Mouse (Mus musculus) adrenal gland, postnatal 25 days (tissue): ENCODE measurements at regions not wholly inside any gene's neighbourhood (a gene's known extent, or its start where the extent isn't known, plus 50 kb on each side); places are given as distances from the start of the nearest gene placed in this dataset.

ENCODE experiments used
- DNase-seq: peaks from one replicate; pipeline ENCODE4 v3.0.0; 2021; ENCODE audit warnings: mixed read lengths

DNA sequence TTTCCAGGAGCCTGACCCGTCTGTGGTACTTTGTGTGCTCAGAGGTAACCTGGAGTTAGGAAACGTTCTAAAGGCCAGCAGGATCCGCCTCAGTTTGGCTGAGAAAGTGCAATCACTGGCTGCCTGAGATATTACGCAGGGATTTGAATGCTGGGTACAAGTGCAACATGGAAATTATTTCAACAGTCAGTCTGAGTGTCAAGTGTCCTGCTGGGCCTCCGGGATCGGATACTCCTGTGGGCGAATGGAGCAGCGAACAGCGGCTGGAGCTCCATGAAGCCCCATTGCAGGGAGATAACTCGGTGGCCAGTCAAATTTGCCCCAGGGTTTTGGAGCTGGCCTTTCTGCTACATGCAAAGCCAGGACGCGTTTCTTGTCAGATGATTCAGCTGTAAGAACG lies 332.4 kb downstream of the Foxo1 start:
- no peak for DNase-seq

DNA sequence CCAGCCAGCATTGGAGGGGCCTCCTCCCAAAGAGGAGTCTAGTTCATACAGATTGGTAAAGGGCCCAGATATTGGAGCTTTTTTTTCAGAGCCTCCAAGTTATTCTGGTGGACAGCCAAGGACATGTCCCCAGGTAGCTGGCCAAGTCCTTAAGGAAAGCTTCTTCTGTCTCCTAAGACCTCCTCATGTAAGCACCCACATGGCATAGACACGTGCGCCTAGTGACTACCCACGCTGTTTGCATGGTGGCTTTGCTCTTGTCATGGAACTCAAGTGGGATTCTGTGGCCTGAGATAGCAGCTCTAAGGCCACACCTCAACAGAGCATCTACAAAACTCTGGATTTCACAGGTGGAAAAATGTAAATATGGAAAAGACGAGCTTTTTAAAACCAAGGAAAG lies 332.0 kb downstream of the Foxo1 start:
- no peak for DNase-seq

DNA sequence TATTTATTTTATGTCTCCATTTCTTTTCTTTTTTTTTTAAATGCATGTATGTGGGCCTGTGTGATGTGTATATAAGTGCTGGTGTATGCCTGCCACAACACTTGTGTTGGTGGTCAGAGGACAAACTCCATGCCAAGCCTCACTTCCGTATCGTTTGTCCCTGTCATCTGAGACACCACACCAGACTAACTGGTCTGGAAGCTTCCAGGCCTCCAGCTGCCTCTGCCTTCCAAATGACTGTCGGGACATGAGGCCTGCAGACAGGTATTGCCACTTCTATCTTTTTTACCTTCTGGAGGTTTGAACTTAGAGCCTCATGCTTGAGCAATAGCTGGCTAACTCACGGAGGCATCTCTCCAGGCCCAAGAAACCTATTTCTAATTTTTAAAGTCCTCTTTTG lies 318.3 kb downstream of the Foxo1 start:
- no peak for DNase-seq

DNA sequence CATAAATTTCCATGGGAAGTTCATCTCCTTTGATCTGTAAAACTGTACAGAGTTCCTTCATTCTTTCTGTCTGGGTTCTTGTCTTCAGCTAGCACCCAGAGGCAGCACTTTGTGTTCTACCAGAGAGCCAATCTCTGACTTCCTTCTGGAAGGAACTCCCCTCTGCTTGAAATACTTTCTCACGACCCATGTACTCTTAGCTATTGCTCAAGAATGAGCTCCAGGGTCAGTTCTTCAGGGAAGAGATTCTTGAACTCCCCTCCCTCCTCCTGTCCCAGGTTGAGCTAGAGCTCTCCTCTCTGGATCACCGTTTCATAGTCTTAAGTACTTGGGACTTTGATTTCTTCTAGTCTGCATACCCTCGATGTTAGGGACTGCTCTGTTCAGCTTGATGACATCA lies 311.8 kb downstream of the Foxo1 start:
- no peak for DNase-seq

DNA sequence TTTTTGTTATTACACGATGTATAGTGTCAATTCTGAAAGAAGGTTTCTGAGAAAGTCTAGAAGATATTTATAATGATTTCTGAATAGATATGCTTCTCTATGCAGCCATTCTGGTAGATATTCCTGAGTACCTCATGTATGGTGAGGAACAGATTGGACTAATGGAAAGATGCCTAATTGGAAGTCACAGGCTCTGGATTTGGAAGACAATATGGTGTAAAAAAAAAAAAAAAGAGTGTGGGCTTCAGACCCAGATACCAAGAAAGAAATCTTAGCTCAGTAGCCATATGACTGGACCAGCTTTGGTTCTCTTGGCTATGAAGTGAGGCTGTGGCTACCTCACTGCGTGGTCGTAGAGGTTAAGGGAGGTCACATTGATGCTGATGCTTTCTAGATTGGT lies 311.0 kb downstream of the Foxo1 start:
- DNase-seq: no peak

DNA sequence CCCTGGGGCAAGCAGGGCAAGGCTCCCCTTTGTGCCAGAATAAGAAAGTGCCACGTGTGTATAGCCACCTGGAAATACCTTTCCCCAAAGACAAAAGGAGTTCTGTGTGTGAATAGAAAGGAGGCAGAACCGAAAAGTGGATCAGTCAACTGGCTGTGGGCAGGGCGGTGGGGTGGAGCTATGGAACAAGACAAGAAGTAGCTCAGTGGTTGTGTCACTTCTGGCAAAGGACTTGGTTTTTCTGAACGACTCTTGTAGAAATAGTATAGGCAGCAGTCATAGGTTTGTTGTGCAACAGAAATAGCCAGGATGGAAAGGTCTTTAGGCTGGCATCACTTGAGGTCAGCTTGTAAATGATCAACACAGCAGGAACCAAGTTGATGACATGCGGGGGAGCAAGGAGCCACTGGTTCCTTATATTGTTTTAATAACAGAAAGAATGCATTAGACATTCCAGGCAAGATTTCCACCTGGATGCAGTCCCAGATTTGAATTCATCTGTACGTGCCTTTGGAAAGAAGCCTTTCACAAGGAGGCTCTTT lies 308.6 kb downstream of the Foxo1 start:
- DNase-seq: no peak

DNA sequence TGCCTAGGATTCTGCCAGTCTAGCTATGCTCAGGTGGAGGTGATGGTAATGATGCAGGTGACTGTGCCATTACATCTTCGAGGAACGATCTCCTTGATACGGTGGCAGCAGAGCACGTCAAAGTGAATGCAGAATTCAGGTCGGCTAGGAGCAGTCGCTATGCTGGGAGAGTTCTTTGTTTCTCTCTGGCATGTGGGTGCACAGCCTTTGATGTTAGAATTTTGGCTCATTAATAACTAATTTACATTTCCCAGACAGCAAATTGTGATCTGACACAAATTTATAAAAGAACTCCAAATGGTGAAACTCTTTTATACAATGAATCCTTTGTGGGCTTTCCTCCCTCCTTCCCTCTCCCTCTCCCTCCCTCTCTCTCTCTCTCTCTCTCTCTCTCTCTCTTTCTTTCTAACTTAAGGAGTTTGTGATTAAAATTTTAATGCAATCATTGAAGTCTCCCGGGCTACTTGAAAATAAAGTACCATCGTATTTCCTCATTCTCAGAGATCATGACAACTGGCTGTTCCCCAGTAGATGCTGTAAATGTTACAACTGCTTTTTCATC lies 307.2 kb downstream of the Foxo1 start:
- no peak for DNase-seq

DNA sequence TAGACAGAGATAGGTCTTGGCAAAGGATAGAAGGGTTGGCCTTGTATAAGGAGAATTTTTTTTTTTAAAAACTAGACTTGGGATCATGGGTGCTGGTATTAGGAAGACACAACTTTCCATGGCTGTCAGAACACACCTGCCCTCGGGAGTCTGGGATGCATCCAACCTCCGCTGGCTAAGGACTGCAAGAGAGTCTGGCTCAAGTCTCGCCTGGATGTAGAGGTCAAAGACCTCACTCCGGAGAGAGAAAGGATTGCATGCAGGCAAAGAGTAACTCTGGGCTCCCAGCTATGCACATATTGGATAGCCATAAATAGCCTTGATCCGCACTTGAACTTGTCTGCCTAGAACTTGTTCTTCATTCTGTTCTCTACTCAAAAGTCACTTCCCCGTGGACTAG lies 306.2 kb downstream of the Foxo1 start:
- DNase-seq: no peak

DNA sequence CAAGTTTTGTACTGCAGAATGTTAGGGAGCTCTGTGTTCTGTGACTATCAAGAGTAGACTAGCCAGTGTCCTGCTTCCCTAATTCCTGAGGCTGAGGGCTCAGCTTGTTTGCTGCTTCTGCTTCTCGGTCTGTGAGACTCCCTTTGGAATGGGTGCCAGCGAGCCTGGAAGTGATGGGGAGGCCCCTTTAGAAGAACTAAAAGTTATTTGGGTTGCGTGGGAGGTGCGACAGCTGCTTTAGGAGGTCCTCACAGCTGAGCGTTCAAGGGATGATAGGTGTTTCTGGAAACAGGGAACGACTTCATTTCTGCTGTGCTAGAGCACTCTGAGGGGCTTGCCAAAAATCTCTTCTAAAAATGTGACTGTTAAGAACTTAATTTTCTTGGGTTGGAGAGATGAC lies 305.7 kb downstream of the Foxo1 start:
- DNase-seq: no peak

DNA sequence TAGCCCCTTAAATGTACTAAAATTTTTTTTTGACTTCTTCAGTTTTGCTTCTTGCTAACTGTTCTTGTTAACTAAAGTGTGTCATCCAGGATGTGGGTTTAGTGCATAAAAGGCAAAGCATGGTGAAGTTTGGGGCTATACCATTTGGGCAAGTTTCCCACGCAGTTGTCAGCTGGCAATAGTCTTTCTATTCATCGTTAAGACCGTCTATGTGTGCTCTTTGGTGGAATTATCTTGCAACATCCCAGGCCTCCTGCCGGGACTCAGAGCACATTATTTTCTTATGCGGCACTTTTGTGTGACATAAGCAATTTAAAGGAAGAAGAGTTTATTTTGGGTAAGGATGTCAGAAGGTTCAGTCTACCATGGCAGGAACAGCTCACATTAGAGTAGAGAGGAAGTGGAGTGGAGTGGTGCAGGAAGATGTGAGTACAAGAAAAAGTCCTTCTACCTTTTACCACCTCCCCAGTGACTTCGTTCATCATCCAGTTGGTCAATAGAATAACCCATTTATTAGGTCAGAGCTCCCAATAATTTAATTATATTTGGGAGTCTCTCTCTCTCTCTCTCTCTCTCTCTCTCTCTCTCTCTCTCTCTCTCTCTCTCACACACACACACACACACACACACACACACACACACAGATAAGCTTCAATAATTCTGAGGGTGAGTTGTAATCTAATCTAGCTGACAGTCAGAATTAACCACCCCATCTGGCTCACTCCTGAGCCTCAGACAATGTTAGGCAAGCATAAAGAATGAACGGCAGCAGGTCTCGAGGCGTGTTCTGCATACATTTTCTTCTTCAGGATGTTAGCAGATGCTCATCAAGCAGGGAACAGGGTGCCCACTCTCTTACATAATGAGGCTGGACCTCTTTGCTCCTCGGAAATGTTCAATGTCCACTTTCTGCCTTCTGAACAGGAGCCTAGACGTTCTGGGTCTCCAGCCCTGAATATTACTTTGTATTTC lies 304.7 kb downstream of the Foxo1 start:
- DNase-seq: no peak

DNA sequence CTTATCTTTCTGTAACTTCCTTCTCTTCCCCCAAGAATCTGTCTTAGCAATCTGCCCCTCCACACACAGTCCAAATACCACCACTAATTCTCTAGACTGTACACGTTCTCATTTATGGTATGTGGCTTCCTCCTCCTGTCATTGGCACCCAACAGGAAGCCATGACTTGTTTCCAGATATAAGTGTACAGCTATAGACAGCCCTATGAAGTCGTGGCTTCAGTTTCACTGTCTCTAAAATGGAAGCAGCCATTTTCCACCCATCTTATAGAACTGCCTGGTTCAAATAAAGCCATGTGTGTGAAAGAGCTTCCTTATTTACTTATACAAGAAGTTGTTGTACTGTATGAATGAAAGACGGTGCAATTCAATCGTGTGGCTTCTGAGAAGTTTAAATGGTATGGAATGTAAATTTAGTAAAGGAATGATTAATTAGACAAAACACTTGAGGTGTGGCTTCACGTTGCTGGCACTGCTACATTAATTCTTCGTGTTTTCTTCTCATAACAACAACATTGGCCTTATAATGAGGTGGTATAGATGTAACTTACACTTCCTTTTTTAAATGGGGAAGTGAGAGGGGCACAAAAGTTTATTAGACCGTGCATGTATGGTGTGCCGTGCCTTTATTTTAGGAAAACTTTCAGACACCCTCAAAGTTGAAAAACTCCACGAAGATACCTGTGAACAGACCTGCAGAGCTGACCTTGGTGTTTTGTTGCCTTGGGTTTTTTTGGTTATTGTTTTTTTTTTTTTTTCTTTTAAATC lies 299.7 kb downstream of the Foxo1 start:
- DNase-seq: no peak

DNA sequence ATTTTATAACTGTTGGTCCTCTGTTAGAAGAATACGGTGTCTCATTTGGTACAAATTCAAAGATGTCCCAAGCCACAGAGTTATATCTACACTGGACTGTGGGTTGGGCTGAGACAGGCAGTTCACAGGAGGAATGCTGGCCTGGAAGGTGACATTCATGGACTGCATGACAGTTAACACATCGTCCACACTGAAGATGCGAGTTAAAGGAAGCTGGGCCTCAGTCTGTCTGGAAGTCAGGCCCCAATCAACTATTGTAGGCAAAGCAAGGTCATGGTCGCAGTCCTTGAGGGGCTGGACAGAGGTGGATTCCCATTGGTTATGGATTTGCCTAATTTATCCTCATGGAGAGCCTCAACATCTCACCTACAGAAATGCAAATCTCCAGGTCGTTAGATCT lies 295.5 kb downstream of the Foxo1 start:
- no peak for DNase-seq

DNA sequence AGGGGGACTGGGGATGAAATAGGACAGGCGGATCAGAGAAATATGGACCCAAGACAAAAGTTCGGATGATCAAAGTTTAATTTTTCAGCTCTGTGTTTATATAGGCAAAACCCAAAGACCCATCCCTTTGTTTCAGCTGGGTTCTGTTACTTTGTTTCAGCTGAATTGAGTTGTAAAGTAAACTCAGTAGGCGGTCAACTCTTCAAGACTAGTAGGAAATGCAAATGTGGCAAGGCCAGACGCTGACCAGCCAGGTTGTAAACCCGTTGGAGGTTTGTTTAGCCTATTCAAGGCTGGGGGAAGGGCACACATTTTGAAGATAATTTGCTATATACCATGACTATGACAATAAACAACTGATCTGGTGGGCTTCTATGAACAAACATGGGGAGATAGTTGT lies 294.7 kb downstream of the Foxo1 start:
- DNase-seq: no peak

DNA sequence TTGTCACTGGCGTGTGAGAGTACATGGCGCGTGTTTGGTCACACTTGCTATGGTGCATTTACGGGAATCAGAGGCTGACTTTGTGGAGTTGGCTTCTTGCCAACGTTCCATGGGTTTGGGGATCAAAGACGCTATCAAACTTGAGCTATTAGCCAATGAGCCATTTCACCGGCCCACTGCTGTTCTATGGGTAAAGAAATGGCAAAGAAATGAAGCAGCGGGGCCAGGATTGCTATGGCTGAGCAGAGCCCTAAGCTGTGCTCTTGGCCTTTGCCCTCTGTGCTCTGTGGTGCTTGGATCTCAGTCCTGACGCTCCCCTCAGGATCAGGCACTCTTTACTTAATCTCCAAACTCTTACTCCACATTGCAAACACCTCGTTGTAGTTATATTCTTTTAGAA lies 291.3 kb downstream of the Foxo1 start:
- no peak for DNase-seq

DNA sequence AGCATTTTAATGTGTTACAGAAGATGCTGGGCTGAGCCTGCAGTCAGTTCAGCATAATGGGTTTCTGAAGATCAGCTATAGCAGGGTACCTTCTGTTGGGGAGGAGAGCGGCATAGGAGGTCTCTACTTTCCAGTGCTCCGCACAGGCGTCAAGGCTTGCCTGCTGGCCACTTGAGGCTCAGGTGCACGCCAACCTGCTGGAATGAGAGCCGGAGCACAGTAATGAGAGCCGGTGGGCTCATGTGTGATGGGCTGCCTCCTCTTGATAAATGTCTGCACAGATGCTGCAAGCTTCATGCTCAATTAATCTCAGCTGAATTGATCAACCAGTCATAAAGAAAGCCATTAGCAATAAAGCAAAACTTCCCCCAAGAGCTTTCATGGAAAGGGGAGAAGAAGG lies 290.6 kb downstream of the Foxo1 start:
- DNase-seq: no peak

DNA sequence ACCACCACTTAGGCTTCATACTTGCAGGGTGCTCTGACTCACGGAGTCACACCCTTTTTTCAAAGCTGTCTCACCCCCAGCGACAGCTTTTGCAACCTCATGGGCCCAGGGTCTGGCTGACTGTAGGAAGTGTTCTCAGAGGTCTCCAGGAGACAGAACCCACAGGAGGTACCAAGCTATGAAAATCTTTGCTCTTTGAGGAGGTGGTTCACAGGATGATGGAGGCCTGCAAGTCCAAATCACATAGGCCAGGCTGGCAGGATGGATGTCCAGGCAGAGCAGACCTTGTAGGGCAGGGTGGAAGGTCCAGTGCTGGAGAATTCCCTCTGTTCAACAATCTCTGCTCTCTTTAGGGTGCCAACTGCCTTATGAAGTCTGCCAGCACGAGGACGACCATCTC lies 289.2 kb downstream of the Foxo1 start:
- DNase-seq: no peak

DNA sequence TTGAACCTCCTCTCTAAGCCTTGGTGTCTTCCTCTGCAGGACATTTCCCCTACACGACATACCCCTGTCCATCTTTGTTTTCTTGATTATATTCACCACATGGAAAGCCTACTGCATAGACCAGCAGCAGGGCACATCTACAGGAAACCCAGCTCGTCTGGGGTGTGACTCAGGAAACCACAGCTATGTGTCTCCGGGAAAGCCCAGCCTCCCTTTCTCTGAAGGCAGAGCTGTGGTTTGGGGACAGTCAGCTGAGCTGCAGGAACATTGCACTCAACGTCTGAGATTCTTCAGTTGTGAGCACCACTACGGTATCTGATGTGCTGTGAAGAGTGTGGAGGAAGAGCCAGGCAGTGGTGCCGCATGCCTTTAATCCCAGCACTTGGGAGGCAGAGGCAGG lies 286.9 kb downstream of the Foxo1 start:
- no peak for DNase-seq

DNA sequence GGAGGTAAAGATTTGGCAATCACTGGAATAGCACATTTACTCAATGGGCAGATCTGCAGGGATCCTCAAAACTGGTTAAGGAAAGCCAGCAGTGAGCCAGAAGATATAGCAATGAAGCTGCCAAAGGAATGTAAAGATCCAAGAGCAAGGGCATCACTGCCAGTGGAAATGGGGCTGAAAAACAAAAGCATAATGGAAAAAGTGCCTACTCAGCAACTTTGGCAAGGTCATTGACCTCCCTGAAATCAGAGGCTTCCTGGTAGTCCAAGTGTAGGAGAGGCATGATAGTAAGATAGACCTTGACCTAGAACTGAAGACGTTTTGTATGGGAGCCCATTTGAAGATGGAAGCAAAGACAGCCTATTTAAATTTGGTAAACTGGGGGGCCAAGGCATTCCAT lies 286.4 kb downstream of the Foxo1 start:
- DNase-seq: no peak

DNA sequence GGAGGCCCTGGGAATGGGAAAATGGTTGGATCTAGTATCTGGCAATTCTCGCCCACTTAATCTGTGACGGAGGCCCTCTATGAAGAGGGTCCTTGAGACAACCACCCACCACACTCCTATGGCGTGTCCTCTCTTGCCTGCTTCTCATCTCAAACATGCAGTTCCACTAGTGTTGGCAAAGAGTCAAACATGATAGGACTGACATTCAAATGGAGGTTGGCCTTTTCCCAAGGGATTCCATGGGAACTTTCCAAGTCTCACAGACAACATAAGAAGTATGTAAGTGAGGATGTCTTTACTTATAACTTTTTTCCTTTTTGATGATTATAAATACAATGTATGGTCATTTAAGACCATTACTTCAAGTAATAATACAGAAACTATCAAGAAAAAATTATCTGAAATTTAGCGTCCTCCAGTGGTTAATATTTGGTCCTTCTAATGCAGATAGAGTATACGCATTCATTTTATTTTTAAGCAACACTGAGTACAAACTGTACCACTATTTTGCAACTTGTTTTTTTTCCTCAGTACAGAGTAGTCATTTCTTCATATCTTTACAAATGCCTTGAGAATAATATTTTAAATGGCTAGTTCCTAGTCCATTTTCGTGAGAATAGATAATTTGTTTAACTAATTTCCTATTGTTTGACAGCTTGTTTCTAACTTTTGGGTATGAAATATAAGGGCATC lies 280.2 kb downstream of the Foxo1 start:
- no peak for DNase-seq

DNA sequence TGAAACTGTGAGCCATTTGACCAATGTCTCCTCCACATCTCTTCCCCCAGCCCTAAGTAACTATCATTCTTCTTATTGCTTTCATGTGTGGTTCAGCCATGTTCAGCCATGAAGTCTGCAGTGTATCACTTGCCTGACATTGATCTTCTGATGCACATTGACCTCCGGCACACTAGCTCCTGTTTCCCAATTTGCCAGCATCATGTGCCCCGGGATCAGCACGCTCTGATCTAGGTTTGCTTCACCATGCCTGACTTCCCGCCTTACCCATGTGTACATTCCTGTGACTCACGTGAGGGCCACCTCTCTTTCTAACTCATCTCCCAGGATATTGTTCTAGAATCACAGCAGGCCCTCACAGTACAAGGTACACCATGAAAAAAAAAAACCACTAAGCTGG lies 277.9 kb downstream of the Foxo1 start:
- no peak for DNase-seq

DNA sequence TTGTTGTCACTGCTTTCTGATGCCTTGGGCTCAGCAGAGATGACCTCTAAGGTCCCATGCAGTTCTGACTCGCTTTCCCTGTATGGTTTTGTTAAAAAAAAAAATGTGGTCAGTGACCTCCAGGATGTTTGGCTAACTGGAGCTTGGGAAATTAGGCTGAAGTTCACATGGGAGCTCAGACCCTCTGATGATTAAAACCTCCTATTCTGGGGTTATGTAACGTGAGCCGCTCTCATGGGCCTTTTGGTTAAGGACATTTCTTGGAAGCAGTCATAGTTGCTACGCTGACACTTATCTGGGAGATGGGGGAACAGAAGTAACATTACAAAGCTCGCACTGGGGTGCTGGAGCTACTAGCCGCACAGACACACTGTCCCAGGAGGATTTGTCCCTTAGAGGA lies 274.9 kb downstream of the Foxo1 start:
- DNase-seq: no peak

DNA sequence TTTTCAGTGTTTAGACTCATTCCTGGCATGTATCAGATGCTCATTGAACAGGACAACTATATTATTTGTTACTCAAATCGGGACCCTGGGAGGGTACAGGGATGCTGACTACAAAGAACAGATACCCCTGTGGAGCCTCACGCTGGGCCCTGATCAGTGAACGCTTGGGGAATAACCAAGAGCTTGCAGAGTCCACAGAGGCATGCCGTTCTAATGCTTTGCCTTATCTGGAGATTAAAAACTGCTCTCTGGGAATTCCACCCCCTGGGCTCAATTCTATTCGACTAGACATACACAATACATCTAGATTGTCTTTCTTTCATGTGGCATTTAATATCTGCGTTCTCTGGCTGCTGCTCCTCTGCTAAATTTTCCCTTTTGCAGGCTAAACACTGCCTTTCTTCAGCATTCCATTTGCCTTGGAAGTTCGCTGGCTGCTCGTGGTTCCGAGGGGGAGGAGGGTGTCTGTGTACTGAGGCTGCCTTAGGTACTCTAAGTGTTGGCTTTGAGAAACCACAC lies 272.8 kb downstream of the Foxo1 start:
- no peak for DNase-seq
